Mouse (Mus musculus): ENCODE results near the gene Gm9780.
"Not testable (repeated sequence)": the region's sequence is repeated elsewhere in the genome, so short reads cannot be mapped to it uniquely, and the experiment has no call there.

The Gm9780 gene

GRCm38 (mm10) chr14:26042611-26043010, at the start of gene Gm9780:
TSS of gene Gm9780 (minus strand) at chr14:26042711.
- DNase-seq: not testable (repeated sequence)

- not testable (repeated sequence) for DNase-seq
Measured at GRCm38 (mm10) chr14:26081997-26082396, 39.5 kb upstream of the Gm9780 start, which contains the start of gene Cphx3. TSS of gene Cphx3 (plus strand) at chr14:26082297.

- DNase-seq: not testable (repeated sequence)
Measured at GRCm38 (mm10) chr14:26081216-26081615, 38.7 kb upstream of the Gm9780 start, which contains the start of gene Cphx2. TSS of gene Cphx2 (plus strand) at chr14:26081516.

GRCm38 (mm10) chr14:26076620-26077390, 34.3 kb upstream of the Gm9780 start:
- DNase-seq: not testable (repeated sequence)

GRCm38 (mm10) chr14:26067325-26067633, 24.8 kb upstream of the Gm9780 start, which contains the start of gene Tmem254c:
TSS of gene Tmem254c (minus strand) at chr14:26067355.
- DNase-seq: not testable (repeated sequence)

GRCm38 (mm10) chr14:26066574-26067324, 24.2 kb upstream of the Gm9780 start:
- not testable (repeated sequence) for DNase-seq

- DNase-seq: not testable (repeated sequence)
Measured at GRCm38 (mm10) chr14:26059362-26059761, 16.9 kb upstream of the Gm9780 start.

- DNase-seq: not testable (repeated sequence)
Measured at GRCm38 (mm10) chr14:26058184-26058583, 15.7 kb upstream of the Gm9780 start.

GRCm38 (mm10) chr14:26048767-26049166, 6.3 kb upstream of the Gm9780 start:
- DNase-seq: not testable (repeated sequence)

- not testable (repeated sequence) for DNase-seq
Measured at GRCm38 (mm10) chr14:26047026-26047425, 4.5 kb upstream of the Gm9780 start.

- not testable (repeated sequence) for DNase-seq
Measured at GRCm38 (mm10) chr14:26045007-26045406, 2.5 kb upstream of the Gm9780 start.

- not testable (repeated sequence) for DNase-seq
Measured at GRCm38 (mm10) chr14:26035439-26035838, 7.1 kb downstream of the Gm9780 start.

GRCm38 (mm10) chr14:26034364-26034763, 8.1 kb downstream of the Gm9780 start:
- not testable (repeated sequence) for DNase-seq

- DNase-seq: not testable (repeated sequence)
Measured at GRCm38 (mm10) chr14:26025653-26026052, 16.9 kb downstream of the Gm9780 start.

GRCm38 (mm10) chr14:26022831-26023230, 19.7 kb downstream of the Gm9780 start:
- DNase-seq: not testable (repeated sequence)

- not testable (repeated sequence) for DNase-seq
Measured at GRCm38 (mm10) chr14:26021555-26021954, 21.0 kb downstream of the Gm9780 start.

- not testable (repeated sequence) for DNase-seq
Measured at GRCm38 (mm10) chr14:26016414-26016813, 26.1 kb downstream of the Gm9780 start.

- not testable (repeated sequence) for DNase-seq
Measured at GRCm38 (mm10) chr14:26007462-26007861, 35.0 kb downstream of the Gm9780 start.

- DNase-seq: peak; percentile 23
Measured at GRCm38 (mm10) chr14:25981880-25982279, 60.6 kb downstream of the Gm9780 start.

- DNase-seq: not testable (repeated sequence)
Measured at GRCm38 (mm10) chr14:25979242-25979941, 63.1 kb downstream of the Gm9780 start.

- DNase-seq: not testable (repeated sequence)
Measured at GRCm38 (mm10) chr14:25978371-25979241, 63.9 kb downstream of the Gm9780 start, which contains the start of gene Duxbl1. TSS of gene Duxbl1 (plus strand) at chr14:25978577.
